Mouse (Mus musculus): Measurements from ENCODE around the gene Adgrv1. TPM values are rescaled to one million over a fixed set of nuclear protein-coding genes. Genes with fewer than 3 reads are reported as not detected.
"Not testable (repeated sequence)": the region's sequence is repeated elsewhere in the genome, so short reads cannot be mapped to it uniquely, and the experiment has no call there.

Adgrv1 gene
- total RNA-seq, 2 experiments from 2014 or later = 2.1 to 3.2 TPM

DNA sequence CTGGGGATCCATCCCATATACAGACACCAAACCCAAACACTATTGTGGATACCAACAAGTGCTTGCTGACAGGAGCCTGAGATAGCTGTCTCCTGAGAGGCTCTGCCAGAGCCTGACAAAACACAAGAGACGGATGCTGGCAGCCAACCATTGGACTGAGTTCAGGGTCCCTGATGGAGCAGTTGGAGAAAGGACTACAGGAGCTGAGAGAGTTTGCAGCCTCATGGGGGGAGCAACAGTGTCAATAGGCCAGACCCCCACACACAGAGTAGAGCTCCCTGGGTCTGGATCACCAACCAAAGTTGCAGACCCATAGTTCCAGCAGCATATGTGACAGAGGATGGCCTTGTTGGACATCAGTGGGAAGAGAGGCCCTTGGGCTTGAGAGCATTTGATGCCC lies 5.1 kb downstream of the Adgrv1 start:
- DNase-seq (ENCODE audit: low spot score in 2 of 2) = not testable (repeated sequence)

GRCm38 (mm10) chr13:81610349-81610748 lies 22.6 kb downstream of the Adgrv1 start:
- DNase-seq (ENCODE audit: low spot score in 2 of 2) = no peak

GRCm38 (mm10) chr13:81606991-81607390 lies 26.0 kb downstream of the Adgrv1 start:
- no peak for DNase-seq (ENCODE audit: low spot score in 2 of 2)

DNA sequence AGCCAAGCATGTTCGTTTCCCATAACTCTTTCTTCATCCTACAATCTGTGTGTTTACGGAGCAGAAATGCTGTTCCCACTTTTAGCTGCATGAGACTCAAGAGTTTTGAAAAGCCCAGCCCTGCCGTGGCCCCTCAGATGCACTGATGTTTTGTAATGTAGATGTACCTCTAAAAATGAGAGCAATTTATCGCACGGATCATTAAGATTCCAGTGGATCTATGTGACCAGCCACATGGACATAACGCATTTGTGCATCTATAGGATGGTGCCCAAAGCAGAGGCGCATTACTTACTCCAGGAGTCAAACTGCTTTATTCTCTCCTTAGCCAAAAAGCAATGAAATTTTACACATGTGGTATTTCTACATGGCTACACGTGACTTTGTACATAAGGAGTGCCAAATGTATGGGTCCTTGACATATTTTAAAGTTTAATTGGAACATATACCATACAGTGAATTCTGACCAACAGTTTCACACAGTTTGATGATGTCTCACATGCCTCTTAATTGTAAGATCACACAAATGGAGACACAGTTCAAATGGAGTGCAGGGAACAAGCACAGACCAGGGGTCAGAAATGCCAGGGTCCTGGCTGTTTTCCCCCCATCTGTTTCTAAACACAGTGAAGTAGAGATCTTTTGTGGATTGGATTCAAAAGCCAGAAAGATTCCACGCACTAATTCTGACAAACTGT lies 35.9 kb downstream of the Adgrv1 start:
- no peak for DNase-seq (ENCODE audit: low spot score in 2 of 2)

- DNase-seq (ENCODE audit: low spot score in 2 of 2) = no peak
Measured at GRCm38 (mm10) chr13:81578692-81579091, 54.3 kb downstream of the Adgrv1 start.

- DNase-seq (ENCODE audit: low spot score in 2 of 2) = no peak
Measured at GRCm38 (mm10) chr13:81570241-81570821, 62.6 kb downstream of the Adgrv1 start.

- DNase-seq (ENCODE audit: low spot score in 2 of 2) = no peak
Measured at GRCm38 (mm10) chr13:81550024-81550423, 82.9 kb downstream of the Adgrv1 start.

DNA sequence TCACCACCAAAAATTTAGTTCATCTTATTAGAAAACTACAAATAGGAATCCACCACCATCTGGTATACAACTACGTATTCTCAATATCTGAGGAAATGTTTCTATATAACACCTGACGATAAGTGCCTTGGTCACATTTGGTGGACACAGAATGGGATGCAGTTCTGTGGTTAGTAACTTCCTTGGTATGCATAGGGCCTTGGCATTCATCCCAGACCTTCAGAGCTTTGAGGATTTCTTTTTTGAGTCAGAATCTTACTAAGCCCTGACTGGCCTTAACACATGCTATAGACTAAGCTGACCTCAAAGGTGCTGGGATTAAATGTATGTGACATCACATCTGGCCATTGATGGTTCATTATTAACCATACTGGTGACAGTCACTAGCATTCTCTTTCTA lies 98.0 kb downstream of the Adgrv1 start:
- no peak for DNase-seq (ENCODE audit: low spot score in 2 of 2)

- DNase-seq (ENCODE audit: low spot score in 2 of 2) = no peak
Measured at GRCm38 (mm10) chr13:81526687-81527086, 106.3 kb downstream of the Adgrv1 start.

DNA sequence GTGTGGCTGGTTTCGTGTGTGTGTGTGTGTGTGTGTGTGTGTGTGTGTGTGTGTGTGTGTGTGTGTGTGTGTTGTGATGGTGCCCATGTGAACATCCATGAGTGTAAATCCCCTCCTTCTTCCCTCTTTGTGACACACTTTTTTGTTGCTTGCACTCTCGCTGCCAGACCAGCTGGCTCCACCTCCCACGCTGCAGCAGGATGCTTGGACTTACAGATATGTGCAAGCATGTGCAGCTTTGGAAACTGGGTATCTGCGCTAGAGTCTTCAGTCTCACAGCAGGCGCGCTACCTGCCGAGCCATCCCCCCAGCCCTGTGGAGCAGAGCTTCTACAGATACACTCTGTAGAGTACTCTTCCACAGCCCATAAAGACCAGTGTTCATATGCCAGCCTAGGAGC lies 122.8 kb downstream of the Adgrv1 start:
- DNase-seq (ENCODE audit: low spot score in 2 of 2) = no peak

DNA sequence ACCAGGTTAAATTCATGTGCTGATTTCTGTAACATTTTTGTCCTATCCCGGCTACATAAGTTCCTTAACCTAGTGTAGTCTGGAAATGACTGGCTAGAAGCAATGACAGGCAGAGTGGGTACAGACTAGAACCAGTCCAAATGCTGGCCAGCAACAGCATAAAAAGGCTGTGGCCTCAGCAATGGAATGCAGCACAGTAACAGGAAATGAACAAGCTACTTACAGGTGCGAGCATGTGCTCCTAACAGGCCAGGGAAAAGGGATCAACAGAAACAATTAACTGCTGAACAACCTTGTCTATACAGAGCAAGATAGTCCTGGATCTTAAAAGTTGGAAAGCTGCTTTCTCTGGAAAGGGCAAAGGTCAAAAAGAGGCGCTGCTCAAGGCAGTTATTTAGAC lies 135.9 kb downstream of the Adgrv1 start:
- no peak for DNase-seq (ENCODE audit: low spot score in 2 of 2)

DNA sequence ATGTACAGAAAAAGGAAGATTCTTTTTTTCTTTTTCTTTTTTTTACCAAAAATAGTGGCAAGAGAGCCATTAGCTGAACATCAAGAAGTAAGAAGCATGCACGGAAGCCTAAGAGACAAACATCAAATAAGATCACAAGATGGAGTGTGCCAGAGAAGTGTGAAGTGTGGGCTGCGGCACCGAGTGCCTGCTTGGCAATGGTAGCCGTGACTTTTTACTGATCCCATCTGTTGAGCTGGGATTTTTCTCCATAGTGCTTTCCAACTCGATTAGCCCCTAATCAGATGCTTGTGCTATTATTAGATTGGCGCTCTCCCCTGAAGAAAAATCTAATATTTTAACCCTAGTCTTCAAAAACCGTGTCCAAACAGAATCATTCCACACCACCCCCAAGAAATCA lies 141.0 kb downstream of the Adgrv1 start:
- DNase-seq (ENCODE audit: low spot score in 2 of 2) = no peak

- no peak for DNase-seq (ENCODE audit: low spot score in 2 of 2)
Measured at GRCm38 (mm10) chr13:81486980-81487379, 146.0 kb downstream of the Adgrv1 start.

- DNase-seq (ENCODE audit: low spot score in 2 of 2) = no peak
Measured at GRCm38 (mm10) chr13:81473750-81474149, 159.2 kb downstream of the Adgrv1 start.

- no peak for DNase-seq (ENCODE audit: low spot score in 2 of 2)
Measured at GRCm38 (mm10) chr13:81466661-81467060, 166.3 kb downstream of the Adgrv1 start.

GRCm38 (mm10) chr13:81465794-81466193 lies 167.2 kb downstream of the Adgrv1 start:
- no peak for DNase-seq (ENCODE audit: low spot score in 2 of 2)

DNA sequence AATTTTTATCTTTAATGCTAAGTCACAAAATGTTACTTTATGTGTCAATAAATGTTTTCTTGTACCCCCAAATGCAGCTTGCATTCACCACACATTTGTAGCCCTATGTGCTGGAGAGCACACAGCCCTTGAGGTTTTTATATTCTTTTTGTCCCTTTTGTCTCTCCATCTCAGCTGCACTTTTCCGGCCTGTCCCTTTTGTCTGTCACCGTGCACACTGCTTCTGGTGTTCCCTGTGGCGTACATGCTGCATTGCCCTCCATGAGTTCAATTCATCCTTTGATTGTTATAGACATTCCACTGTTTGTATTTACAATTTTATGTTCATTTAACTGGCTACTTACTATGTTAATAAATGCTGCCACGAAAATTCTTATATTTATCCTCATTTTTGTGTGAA lies 183.3 kb downstream of the Adgrv1 start:
- no peak for DNase-seq (ENCODE audit: low spot score in 2 of 2)

DNA sequence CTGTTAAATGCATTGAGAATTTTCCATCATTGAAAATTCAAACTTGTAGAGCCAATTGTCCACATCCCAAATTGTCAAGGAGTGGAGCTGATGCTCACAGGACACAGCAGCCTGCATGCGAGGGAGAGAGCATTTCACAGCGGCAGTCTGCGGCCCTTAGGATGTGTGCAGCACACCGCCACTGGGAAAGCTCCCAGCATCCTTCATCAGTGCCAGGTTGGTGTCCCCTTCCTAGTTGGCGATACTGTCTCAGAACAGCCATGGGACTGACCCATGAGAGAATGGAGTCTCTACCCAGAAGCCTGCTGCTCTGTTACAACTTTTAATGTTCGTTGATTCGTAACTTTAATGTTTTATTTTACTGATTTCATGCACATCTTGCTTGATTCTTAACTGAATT lies 183.8 kb downstream of the Adgrv1 start:
- no peak for DNase-seq (ENCODE audit: low spot score in 2 of 2)

GRCm38 (mm10) chr13:81441412-81441811 lies 191.5 kb downstream of the Adgrv1 start:
- DNase-seq (ENCODE audit: low spot score in 2 of 2) = no peak

GRCm38 (mm10) chr13:81439390-81440025 lies 193.4 kb downstream of the Adgrv1 start:
- DNase-seq (ENCODE audit: low spot score in 2 of 2) = peak; percentile 36 to 57

- DNase-seq (ENCODE audit: low spot score in 2 of 2) = no peak
Measured at GRCm38 (mm10) chr13:81437088-81437487, 195.9 kb downstream of the Adgrv1 start.

- no peak for DNase-seq (ENCODE audit: low spot score in 2 of 2)
Measured at GRCm38 (mm10) chr13:81426896-81427755, 205.8 kb downstream of the Adgrv1 start.
